Mouse (Mus musculus) gastrocnemius, postnatal 14 days (tissue): Measurements from ENCODE around the gene Gm10203. TPM values are rescaled to one million over a fixed set of nuclear protein-coding genes. Genes with fewer than 3 reads are reported as not detected.

Experiments used
- DNase-seq: peaks from one replicate; pipeline ENCODE4 v3.0.0; 2021; ENCODE audit warnings: mixed read lengths
- intact Hi-C: fragments of 180-260 bp; cut with DNase I; formaldehyde crosslinking; loops from one replicate; pipeline ENCODE4 v1.15.1; 2025; ENCODE audit warnings: low total_unique reads
- total RNA-seq, 2 experiments: library from RNA; stranded (reverse); gene quantifications; 2 replicates each; pipeline ENCODE4 v1.2.3; 2021

The Gm10203 gene
- total RNA-seq, 2 experiments from 2014 or later, result not detected

DNA sequence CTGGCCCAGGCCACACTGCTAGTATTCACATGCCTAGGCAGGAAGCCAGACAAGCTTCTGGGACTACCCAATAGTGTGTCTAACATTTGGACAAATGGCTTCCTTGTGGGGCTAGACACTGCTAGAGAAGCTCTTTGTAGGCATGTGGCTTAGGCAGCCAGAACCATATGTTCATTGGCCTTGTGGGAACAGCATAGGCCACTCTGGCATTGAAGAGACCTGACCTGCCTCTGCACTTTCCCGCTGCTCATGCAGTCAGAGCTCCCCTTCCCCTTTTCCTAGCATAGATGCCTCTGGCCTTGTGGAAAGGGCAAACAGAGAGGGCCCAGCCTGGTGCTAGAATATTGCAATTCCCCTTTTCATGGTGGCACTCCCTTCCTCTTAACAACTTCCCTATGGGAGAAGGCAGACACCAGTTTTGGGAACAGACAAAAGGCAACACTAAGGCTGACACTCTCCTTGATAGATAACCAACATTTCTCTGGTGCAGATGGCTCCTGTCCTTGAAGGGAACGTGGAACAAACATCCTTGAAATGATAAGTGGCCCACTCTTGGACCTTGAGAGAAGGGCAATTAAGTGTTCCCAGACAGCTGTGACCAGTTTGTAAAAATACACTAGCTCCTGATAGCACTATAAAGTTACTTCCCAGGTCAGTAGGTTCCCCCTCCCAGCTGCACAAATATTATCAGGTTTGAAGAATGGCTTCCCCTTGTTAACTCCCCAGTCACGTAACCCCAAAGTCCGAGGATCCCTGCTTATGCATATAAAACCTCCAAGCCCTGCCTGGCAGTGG, 44.1 kb downstream of the Gm10203 start:
- intact Hi-C loops, result no loop called here
- DNase-seq, result no peak

DNA sequence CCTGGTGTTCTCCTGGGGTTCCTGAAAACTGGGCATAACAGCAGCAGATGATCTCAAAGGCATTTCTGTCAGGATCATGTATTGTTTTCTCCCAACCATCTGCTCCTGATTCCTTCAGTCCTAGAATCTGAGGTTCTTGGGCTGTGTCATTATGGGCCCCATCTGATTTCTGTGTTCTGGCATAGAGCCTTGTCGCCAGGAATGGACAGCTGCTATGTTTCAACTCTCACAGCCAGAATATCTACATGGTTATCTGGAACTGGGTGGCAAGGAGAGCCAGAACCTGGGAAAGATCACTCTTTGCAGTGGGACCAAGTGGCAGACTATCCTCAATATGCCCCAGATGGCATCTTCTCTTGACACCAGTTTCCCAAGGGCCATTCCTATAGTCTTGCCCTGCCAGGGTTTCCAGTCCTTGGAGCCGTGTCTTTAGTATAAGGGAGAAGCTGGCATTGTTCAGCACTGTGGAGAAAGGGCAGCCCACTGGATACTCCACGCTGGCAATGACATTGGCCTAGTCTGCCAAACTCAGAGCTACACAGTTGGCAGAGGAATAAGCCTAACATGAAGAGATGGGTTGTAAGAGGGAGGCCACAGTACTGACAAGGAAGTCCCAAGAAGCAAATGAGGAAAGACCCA, 45.1 kb downstream of the Gm10203 start:
- DNase-seq, result peak; percentile 11
- intact Hi-C loops, result no loop called here

- intact Hi-C loops, result no loop called here
- no peak for DNase-seq
Observed at GRCm38 (mm10) chr6:149179064-149179463, 49.1 kb downstream of the Gm10203 start.

Other genes starting within 250 kb of the Gm10203 start
- 10 to 100 TPM in 1 of 2 experiments, 1 to 10 TPM in 1; 7.9 to 12.6 TPM for gene Caprin2, start 233.9 kb upstream of the Gm10203 start, total RNA-seq
- gene Sinhcaf, start 183.7 kb upstream of the Gm10203 start, total RNA-seq, result 1 to 10 TPM; 2.5 to 2.9 TPM
- 1 to 10 TPM; 6.0 to 7.4 TPM for gene Dennd5b, start 28.5 kb upstream of the Gm10203 start, total RNA-seq
- 10 to 100 TPM in 1 of 2 experiments, 1 to 10 TPM in 1; 7.6 to 15.0 TPM for gene Etfbkmt, start 9.7 kb downstream of the Gm10203 start, total RNA-seq
- 10 to 100 TPM; 10.0 to 12.5 TPM for gene Amn1, start 58.5 kb downstream of the Gm10203 start, total RNA-seq
- gene Resf1, start 179.2 kb downstream of the Gm10203 start, total RNA-seq, result 10 to 100 TPM; 14.8 to 22.0 TPM